Mouse (Mus musculus): ENCODE measurements around the gene Ikzf2.

Ikzf2 gene

DNA sequence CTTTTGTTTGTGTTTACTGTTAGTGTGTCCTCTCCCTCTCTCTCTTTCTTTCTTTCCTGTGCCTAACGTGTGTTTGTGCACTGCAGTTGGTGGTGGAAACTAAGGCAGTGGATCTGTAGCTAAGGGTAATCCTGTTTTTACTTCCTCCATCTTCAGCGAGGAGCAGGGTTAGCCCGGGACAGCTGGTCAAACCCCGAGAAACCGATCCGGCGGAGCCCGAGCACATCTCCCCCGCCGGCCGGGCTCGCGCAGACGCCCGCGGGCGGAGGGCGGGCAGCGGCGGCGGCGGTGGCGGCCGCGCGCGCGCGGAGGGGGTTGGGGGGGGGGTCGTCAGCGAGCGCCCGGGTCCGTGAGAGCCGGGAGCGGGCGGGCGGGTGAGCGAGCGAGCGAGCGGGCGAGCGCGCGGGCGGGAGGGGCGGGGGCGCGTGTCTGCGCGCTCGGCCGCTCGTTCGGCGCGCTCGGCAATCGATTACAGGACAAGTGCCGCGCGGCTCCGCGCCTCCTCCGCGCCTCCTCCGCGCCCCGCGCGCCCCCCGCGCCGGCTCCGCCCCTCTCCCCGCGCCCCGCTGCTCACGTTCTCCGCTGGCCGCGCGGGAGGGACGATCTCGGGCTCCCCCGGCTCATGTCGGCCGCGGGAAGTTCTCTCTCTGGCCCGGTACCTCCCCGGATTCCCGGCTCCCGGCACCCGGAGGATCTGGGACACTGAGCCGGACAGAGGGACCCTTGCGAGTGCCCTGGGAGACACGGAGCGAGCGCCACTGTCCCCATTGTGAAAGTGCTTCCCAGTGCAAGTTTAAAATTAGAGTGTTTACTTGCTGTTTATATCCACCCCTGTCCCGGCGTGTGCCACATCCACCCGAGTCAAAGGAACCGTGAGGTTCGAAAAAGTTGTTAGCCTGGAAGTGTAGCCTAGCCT is at the start of gene Ikzf2:
Gene Ikzf2 (minus strand): TSS at position 170 of the 916 bp plus-strand sequence.
- DNase-seq (ENCODE audit: low spot score), result peak; percentile 62

DNA sequence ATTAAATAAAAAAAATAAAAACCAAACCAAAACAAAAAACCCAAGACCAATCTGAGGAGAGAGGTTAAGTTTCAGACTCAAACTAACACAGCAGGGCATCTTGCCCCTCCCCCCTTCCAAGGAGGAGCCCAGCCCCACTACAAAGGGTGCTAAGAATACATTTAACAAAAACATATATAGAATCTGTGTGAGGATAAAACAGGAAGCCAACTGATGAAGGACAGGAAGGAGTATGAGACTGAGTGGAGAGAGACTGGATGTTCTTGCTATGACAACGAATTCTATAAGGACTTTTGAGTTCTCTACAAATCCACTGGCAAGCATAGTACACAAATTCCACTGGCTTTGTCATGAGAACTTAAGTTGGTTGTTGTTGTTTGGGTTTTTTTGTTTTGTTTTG is 42.7 kb upstream of the Ikzf2 start:
- DNase-seq (ENCODE audit: low spot score), result no peak

DNA sequence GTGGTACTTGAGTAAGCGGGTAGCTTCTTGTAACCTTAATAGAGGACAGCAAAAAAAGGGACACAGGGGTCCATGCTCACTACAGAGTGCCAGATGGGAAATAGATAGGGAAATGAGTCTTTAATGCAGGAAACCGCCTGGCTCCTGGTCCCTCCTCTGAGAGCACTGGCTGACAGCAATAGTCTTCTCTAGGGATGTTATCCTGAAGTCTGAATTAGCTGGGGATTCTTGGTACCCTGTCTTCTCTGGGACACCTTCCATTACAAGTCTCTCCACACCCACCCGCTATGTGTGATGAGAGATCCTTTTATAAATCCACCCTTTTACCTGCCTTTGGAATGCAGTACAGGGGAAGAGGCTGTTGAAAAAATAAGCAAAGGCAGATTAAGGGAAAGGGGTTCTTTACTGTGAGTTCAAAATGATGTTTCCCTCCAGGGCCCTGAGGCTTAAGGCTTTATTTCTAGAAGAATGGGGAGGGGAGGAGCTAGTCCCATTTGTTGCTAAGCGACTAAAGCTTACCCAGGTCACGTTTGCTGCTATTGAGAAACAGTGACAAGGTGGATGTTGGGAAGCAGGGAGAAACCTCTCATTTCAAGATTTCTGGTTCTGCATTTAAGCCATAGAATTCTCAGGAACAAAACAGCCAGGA is 42.1 kb upstream of the Ikzf2 start:
- no peak for DNase-seq (ENCODE audit: low spot score)

DNA sequence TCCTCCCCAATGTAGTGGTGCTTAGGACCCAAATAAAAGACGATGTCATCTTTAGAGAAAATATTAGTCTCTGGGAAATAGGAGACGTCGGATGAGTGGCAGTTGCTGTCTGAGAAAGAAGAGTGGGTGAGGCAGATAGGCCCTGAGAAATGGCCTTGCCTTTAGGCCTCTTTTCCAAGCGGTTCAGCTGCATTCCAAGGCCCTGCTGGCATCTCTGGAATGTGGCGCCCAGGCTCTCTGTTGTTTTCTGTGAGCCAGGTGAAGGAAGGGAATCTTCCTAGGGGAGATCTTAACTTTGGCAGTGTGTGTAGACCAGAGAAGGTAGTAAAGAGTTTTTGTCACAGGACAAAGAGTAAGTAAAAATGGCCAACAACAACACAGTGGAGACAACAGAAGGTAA is 40.9 kb upstream of the Ikzf2 start:
- no peak for DNase-seq (ENCODE audit: low spot score)

DNA sequence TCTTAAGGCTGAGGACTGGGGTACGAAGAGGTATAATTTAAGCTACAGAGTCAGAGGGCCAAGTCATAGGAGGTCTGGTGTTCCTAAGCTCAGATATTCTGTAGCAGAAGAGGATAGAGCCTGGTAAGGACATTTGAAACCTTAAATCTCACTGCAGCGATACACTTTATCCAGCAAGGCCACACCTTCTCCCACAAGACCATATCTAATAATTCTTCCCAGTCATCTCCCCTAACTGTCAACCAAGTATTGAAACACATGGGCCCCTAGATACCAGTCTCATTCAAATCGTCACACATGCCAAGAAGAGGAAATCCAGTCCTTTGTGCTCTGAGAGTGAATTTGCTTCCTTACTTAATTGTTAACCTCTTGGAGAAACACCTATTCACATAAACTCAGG is 30.1 kb upstream of the Ikzf2 start:
- DNase-seq (ENCODE audit: low spot score), result no peak

DNA sequence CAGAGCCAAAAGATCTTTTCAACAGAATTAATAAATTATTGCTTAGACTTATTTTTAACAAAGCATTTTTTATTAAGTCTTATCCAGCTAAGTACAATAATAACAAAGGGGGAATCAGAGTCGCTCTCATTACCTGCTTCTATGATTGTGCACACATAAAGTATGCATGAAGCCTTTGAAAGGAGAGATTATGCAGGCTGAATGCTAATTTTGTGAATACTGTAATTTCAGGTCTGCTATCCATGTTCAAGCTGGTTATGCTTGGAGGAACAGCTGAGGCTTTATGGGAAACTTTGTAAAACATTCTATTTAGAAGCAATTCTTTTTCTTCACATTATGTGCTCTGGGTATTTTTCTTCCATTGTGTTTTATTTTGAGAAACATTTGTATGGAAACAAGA is 21.5 kb upstream of the Ikzf2 start:
- no peak for DNase-seq (ENCODE audit: low spot score)

DNA sequence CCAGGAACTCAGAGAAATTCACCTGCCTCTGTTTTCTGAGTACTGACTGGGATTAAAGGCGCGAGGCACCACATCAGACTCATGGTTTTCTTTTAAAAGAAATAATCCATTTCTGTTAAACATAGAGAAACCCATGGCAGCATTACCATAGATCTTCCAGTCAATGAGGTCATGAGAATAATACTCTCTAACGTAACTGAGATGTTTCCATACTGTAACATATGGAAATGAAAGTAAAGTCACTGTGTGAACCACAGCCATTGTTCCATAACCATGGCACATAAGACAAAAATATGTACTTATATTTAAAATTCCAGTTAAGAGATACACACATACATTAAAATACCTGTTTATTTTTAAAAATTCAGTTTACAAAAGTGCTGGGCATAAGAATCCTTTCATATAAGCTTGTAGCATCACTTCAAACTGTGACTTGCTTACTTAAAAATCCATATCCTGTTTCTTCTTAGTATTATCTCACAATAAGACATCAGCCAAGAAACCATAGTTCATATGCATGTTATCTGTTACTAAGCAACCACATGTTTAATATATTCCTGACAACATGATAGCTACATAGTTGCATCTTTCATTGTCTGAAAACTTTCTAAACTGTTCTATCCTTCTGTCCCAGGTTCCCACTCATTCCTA is 16.6 kb upstream of the Ikzf2 start:
- DNase-seq (ENCODE audit: low spot score), result no peak

DNA sequence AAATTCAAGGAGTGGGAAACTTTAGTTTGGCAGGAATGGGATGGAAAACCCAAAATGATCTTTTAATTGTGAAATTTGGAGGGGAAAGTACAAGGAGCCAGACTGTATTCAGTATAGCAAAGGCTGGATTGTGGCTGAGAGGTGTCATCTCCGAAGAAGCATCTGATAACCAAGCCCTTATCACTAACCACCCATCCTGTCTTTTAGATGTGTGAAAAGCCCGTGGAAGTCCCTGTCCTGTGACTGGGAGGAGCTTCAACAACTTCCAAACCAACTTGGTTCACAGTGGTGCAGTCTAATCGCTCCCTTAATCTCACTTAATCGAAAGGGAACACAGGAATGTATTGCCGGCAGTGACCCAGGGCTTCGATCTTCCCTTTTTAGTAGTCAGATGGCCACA is 4.9 kb upstream of the Ikzf2 start:
- no peak for DNase-seq (ENCODE audit: low spot score)

DNA sequence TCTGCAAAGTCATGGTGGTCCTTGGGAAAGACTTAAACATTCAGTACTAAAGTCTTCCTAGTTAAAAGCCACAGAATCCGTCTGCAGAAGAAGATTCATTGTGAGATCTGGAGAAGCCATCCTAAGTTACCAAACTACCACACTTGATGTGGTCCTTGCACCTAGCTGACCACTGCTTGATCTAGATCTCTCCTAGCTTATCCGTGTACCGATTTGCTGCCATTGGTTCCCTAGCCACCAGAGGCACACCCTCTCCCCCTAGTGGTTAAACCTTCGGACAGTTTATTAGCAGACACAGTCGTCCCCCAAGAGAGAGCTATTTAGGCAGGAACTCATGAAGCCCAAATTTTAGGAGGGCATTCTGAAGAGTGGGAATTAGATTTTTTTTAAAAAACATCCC is 1.9 kb upstream of the Ikzf2 start:
- peak; percentile 79 for DNase-seq (ENCODE audit: low spot score)

DNA sequence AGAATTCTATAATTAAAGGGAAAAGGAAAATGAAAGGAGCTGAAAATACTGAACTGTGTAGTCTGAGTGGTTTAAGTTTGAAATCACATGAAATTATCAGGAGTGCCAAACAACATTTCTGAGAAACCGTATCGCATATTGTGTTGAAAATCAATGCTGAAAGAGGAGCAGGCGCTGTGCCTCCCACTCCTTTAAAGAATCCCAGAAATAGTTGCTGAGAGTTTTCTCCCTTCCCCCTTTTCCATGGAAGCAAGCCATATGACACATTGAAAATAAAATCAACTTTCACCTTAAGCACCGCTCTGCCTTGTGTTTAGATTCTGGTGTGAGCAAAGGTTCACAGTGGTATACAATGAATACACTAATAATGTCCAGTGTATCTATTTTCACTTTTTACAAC is 1.1 kb upstream of the Ikzf2 start:
- DNase-seq (ENCODE audit: low spot score), result peak; percentile 63

DNA sequence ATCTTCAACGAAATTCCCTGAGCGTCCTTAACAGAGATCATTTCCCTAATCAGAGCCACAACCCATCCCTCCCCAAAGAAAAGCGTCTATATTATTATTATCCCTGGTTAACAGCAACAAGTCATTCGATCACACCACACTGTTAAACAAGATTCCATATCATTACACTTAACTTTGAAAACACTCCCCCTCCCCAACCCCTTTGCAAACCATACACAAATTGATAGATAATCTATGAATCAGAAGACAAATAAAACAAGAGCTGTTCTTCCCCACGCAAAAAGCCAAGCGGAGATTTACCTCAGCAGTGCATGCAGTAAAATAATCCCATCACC is 337 bp downstream of the Ikzf2 start:
- DNase-seq (ENCODE audit: low spot score), result no peak

DNA sequence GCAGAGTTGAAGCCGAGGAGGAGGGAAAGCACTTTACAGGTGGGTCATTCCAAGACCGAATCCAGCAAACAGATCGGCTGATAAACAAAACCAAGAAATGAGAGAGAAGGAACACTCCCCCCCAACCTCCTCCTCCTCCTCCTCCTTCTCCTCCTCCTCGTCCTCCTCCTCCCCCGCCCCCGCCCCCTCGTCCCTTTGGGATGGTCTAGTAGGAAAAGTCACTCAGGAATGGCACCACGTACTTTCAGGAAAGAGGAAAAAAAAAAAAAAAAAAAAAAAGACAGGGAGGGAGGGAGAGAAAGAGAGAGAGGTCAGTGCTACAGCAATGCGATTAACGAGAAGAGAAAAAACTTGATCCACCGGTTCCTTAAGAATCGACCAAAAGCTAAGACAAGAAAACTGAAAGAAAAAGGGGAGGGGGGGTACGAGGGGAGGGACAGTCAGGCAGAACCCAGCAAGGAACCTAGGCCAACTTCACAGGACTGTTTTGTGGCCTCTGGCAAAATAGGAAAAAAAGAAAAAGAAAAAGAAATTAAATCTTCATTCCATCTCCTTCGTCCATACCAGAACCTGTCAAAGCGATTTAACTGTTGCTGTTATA is 1.1 kb downstream of the Ikzf2 start:
- peak; percentile 53 for DNase-seq (ENCODE audit: low spot score)

DNA sequence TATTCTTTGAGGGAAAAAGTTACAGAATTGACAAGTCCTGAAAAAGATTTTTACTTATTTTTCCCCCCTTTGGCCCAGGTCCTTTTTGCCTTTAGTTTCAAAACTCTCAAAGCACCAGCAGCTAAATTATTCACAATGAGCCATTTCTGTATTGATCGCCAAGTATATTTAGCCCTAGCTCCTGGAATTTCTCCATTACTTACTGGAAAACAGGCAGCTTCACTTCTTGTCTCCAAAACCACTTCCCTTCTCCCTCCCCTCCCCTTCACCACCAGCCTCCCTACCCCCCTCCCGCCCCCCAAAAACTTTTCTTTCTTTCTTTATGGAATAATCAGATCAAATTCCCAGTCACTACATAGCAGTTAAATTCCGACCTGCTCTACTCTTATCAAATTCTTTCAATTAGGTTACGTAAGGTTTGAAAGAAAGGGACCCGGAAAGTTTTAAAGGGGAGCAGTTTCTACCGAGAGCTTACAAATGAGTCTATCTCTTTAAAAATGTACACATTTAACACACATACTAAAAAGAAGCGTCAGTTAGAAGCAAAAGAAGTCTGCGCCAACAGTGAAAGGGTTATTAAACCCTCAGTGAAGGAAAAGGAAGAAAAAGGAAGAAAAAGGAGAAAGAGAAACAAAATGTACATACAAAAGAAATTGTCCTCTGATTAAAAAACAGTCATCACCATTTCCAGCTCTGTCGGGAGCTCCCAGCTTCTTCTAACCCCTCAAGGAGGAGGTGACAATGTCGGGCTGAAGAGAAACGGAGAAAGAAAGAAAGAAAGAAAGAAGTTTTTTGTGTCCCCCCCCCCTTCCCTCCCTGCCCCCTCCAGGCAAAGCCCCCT is 1.8 kb downstream of the Ikzf2 start:
- DNase-seq (ENCODE audit: low spot score), result peak; percentile 16

DNA sequence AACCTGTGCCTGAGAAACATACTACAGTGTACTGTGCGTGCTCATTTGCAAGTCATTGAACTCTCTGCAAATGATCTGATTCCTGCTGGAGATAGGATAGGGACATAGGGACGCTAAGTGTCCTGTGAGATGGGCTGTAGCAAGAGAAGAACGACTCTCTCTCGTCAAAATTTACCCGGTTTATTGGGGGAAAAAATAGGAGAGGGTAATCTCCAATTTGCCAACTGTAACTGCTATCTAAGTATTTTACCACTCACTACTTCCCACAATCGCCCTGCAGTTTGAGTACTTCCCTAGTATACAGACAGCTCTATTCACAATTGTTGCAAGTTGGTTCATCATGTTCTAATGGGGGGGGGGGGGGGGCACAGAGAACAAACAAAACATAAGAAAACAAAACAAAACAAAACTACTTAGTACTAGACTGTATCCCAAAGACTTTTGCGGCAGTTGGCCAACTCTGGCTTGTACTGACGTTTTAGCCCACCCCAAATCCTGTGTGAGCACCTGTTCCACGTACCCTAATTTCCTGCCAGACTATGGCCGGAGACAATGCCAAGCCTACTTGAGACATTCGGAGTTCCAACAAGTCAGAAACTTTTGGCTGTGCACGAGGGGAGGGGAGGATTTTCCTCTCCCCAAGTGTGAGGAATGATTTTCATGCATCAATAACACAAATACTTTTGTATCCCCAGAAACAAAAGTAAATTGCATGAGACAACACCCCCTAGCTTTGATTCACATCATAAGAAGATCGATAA is 2.6 kb downstream of the Ikzf2 start:
- DNase-seq (ENCODE audit: low spot score), result peak; percentile 19

DNA sequence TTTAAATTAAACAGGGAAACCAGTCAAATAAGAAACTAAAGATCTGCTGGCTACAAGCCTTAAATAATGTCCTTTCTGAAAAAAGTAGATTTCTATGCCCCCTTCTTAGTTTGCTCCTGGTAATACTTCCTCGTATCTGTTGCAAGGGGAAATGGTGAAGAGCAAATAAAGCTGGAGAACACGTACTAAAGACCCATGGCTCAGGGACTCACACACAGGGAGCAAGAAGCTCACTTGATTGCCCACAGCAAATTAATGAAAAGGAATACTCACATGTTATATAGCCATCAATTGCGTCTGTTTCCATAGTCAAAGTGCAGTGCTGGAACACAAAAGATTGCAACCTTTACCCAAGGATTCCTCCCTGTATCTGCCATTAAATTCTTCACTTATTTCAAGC is 3.2 kb downstream of the Ikzf2 start:
- no peak for DNase-seq (ENCODE audit: low spot score)

DNA sequence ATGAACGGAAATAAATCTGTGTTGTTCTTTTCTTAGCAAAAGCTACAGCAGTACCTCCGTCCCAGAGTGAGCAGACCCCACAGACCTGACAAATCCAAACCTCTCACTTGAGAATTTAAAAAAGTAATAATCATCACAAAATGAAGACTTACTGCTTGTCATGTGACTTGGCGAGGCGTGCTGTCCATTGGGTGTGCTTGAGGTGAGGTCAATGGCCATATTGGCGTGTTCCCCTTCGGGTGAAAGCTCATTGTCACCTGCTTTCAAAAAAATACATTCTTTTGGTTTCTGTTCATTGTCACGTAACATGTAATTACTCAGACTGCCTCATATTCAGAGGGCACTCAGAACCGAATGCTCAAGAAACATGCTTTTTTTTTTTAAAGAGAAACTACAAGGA is 4.0 kb downstream of the Ikzf2 start:
- DNase-seq (ENCODE audit: low spot score), result no peak

DNA sequence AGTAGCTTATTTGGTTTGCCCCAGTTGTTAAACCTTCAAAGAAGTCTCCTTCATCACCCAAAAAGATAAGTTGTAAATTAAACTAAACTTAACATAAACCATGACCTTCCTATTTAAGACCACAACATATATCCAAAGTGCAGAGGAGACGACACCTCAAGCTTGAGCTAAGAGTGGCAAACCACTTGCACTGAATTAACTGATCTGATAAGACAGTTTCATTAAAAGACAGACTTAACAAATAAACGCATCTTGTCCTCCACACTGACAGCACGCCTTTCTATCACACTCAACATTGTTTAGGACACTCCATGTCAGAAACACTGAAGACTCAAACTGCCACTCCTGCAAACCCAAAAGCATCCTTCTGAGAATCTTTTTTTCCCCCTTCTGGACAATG is 4.8 kb downstream of the Ikzf2 start:
- DNase-seq (ENCODE audit: low spot score), result no peak

DNA sequence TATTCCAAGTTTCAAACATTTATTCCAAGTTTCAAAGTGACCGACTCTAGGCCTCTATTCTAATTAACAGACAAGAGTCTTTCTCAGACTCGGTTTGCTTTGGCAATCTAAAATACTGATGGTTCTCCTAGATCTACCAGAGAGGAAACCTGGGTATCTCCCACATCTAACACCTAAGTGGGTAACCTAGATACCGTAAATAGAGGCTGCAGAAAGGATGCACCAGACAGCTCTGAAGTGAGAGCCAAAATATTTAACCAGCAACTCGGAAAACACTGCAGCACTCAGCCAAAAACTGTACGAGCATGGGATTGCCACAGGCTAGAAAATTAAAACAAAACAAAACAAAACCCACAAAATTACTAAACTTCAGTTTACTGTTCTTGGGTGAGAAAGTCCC is 6.0 kb downstream of the Ikzf2 start:
- no peak for DNase-seq (ENCODE audit: low spot score)

DNA sequence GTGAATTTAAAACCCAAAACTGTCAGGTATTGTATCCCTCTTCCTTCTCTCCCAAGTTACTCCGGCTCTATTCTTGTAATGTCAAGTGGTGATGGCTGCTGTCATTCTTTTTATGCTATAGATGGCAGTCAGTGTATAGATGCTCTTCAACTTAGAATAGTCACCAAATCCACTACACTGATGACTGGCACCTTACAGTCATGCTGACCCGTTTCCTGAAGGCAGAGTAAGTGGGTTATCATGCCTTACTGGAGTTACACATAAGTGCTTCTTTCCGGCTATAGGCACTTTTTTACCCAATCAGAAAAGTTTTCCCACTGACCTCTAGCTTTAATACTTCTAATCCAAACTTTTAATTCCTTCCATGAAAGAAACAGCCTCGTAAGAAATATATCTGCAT is 6.5 kb downstream of the Ikzf2 start:
- no peak for DNase-seq (ENCODE audit: low spot score)

DNA sequence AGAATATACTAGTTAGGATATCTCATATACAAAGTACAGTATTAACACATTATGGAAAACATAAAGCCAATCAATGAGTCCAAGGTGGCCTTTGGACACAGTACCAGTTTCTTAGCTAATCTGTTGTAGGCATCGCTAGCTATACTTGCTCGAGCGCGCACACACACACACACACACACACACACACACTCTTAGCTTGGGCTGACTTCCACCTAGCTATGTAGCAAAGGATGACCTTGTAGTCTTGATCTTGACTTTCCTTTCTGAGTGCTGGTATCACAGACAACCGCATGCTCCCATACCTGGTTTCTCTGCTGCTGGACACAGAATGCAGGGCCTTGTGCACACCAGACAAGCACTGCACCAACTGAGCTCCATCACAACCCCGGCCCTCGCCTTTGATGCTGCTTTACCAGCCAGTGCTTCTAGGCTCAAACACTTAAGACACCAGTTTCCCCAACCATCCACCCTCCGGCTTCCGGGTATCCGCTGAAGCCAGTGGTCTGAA is 17.1 kb downstream of the Ikzf2 start:
- DNase-seq (ENCODE audit: low spot score), result no peak

DNA sequence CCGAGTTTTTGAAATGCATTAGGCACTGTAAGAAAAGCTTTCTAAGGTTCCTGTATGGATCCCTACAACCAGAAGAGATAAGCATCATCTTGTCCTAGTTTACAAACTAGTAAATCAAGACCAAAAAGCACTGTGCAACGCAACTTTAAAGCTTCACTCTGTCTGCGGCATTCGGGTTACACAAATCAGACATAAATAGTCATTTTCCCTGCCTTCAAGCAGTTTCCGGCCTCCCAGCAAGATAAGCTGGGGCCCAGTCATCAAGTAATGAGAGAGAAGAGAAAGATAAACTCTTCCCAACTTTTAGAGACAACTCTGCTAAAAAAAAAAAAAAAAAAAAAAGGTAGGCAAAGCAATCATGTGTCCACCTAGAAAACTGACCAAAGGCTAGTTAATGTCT is 19.6 kb downstream of the Ikzf2 start:
- no peak for DNase-seq (ENCODE audit: low spot score)

Data from adipocyte (in vitro differentiated cells).